Mouse (Mus musculus) ES-E14 (cell line): ENCODE measurements around the gene Dennd4a.

ENCODE experiments used
- CHD2 ChIP-seq: IDR thresholded peaks from 2 replicates; pipeline ENCODE4 v1.6.1; 2014; ENCODE audit warnings: mild to moderate bottlenecking, low read depth, low read length, inconsistent platforms
- HCFC1 ChIP-seq: IDR thresholded peaks from 2 replicates; pipeline ENCODE4 v1.6.1; 2012; ENCODE audit warnings: low read length, inconsistent platforms, borderline replicate concordance; ENCODE audit not compliant: insufficient read depth
- MAFK ChIP-seq: IDR thresholded peaks from 2 replicates; pipeline ENCODE4 v1.6.1; 2014; ENCODE audit warnings: mild to moderate bottlenecking, low read depth, low read length, inconsistent platforms; ENCODE audit not compliant: insufficient read depth
- ZC3H11A ChIP-seq: IDR thresholded peaks from 2 replicates; pipeline ENCODE4 v1.6.1; 2012; ENCODE audit warnings: low read depth, mild to moderate bottlenecking, inconsistent platforms, low read length, borderline replicate concordance
- ZNF384 ChIP-seq: IDR thresholded peaks from 2 replicates; pipeline ENCODE4 v1.6.1; 2012; ENCODE audit warnings: low read depth, low read length, inconsistent platforms

DNA sequence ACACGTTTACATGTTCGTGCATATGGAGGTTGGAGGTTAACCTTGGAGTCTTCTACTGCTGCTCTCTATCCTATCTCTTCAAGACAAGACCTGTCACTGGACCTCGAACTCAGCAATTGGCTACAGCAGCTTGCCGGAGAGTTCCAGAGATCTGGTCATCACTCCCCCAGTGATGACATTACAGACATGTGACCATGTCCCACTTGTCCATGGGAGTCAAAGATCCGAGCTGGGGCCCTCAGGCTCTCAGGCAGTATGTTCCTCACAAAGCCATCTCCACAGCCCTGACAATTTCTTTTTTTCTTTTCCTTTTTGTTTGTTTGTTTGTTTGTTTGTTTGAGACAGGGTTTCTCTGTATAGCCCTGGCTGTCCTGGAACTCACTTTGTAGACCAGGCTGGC is 11.6 kb upstream of the Dennd4a start:
- TF ChIP-seq MAFK (no peak), ZC3H11A (no peak), ZNF384 (no peak), HCFC1 (no peak), CHD2 (no peak)
